Mouse (Mus musculus): Measurements from ENCODE around the gene Zglp1. TPM values are rescaled to one million over a fixed set of nuclear protein-coding genes. Genes with fewer than 3 reads are reported as not detected.
A peak's percentile ranks its signal among the peaks of the same experiment; 100 is the strongest.

The Zglp1 gene
- polyA plus RNA-seq, 1 experiment from 2014 or later: 1.8 TPM

GRCm38 (mm10) chr9:21016331-21017176 is 50.3 kb downstream of the Zglp1 start:
- Histone ChIP-seq H3K27me3 (ENCODE audit: control insufficient read depth, insufficient read depth, low read length) (peaks cover 43% of the 10 kb centered on the region), H3K9ac (ENCODE audit: low read depth, low read length) (no peak overlapping the region; the same call in 1 of the 2 replicates)
- 5% methylated on average over 17 of the region's 17 CpGs for WGBS (ENCODE audit: insufficient replicate concordance)

GRCm38 (mm10) chr9:21015571-21016130 is 51.2 kb downstream of the Zglp1 start, which contains the start of gene Icam1:
Gene Icam1, plus strand, starts transcription at chr9:21015985.
- under 1% methylated on average over 30 of the region's 30 CpGs for WGBS (ENCODE audit: insufficient replicate concordance)
- peak; percentile 31; the same call in 1 of the 2 replicates for ATAC-seq (replicated peaks; ENCODE audit: insufficient number of reproducible peaks, low FRiP score, low TSS enrichment)

More at GRCm38 (mm10) chr9:21016331-21017176, 50.3 kb downstream of the Zglp1 start:
- H3K27ac ChIP-seq (ENCODE audit: low read depth, low read length): no peak overlapping the region
- H3K36me3 ChIP-seq (ENCODE audit: control insufficient read depth, insufficient read depth, low read length): no peaks in the 10 kb centered on the region
- H3K4me3 ChIP-seq (ENCODE audit: low read depth, low read length): peak overlapping the region; percentile 41
- peak overlapping the region; percentile 77 for H3K4me2 ChIP-seq
- peaks cover 11% of the 10 kb centered on the region for H3K4me1 ChIP-seq (ENCODE audit: control insufficient read depth, insufficient read depth, low read length)
- no peaks in the 10 kb centered on the region for H3K9me3 ChIP-seq (replicated peaks; ENCODE audit: control insufficient read depth, low read length)
- no peak for ATAC-seq (replicated peaks; ENCODE audit: insufficient number of reproducible peaks, low FRiP score, low TSS enrichment)

GRCm38 (mm10) chr9:21014691-21015570 is 52.0 kb downstream of the Zglp1 start:
- H3K9ac ChIP-seq (ENCODE audit: low read depth, low read length): peak overlapping the region; percentile 17; the same call in 1 of the 2 replicates
- WGBS (ENCODE audit: insufficient replicate concordance): 3% methylated on average over 29 of the region's 29 CpGs
- peaks cover 11% of the 10 kb centered on the region for H3K4me1 ChIP-seq (ENCODE audit: control insufficient read depth, insufficient read depth, low read length)
- peak overlapping the region; percentile 77 for H3K4me2 ChIP-seq
- no peaks in the 10 kb centered on the region for H3K36me3 ChIP-seq (ENCODE audit: control insufficient read depth, insufficient read depth, low read length)
- H3K27ac ChIP-seq (ENCODE audit: low read depth, low read length): peak overlapping the region; percentile 15; the same call in 1 of the 2 replicates
- no peaks in the 10 kb centered on the region for H3K9me3 ChIP-seq (replicated peaks; ENCODE audit: control insufficient read depth, low read length)
- peaks cover 43% of the 10 kb centered on the region for H3K27me3 ChIP-seq (ENCODE audit: control insufficient read depth, insufficient read depth, low read length)
- H3K4me3 ChIP-seq (ENCODE audit: low read depth, low read length): peak overlapping the region; percentile 41
- peak; percentile 22; the same call in 1 of the 2 replicates for ATAC-seq (replicated peaks; ENCODE audit: insufficient number of reproducible peaks, low FRiP score, low TSS enrichment)

More at GRCm38 (mm10) chr9:21015571-21016130, 51.2 kb downstream of the Zglp1 start, which contains the start of gene Icam1:
- Histone ChIP-seq H3K4me3 (ENCODE audit: low read depth, low read length) (peak within 1 kb of the TSS; percentile 41), H3K27ac (ENCODE audit: low read depth, low read length) (peak within 1 kb of the TSS; percentile 15; the same call in 1 of the 2 replicates), H3K36me3 (ENCODE audit: control insufficient read depth, insufficient read depth, low read length) (no peaks in the 10 kb centered on the region), H3K27me3 (ENCODE audit: control insufficient read depth, insufficient read depth, low read length) (peaks cover 43% of the 10 kb centered on the region), H3K9me3 (replicated peaks; ENCODE audit: control insufficient read depth, low read length) (no peaks in the 10 kb centered on the region), H3K4me1 (ENCODE audit: control insufficient read depth, insufficient read depth, low read length) (peaks cover 11% of the 10 kb centered on the region), H3K9ac (ENCODE audit: low read depth, low read length) (peak within 1 kb of the TSS; percentile 17; the same call in 1 of the 2 replicates), H3K4me2 (peak within 1 kb of the TSS; percentile 77)

MicroRNA genes within 50 kb of the gene (microRNA counts, 519-probe panel; counts per million panel counts)
- microRNA mmu-miR-1900: 32.2 counts per million

Small RNA genes lying within 50 kb of the gene (microRNA-seq; reads per million reads assigned to microRNA genes)
- not detected for gene Mir1900 (ENCODE audit: borderline number of aligned reads)
- 2.3 reads per million, percentile 28 among the genes with 10 or more reads in this experiment for gene Mir7082 (ENCODE audit: borderline number of aligned reads)

Other genes starting within 250 kb of the Zglp1 start
- gene Rdh8, start 248.6 kb downstream of the Zglp1 start, polyA plus RNA-seq (2014; fragmentation: Nextera tagmentation; extraction: Ambion mirVana): not detected in 2 replicates
- gene A230050P20Rik, start 198.5 kb downstream of the Zglp1 start, polyA plus RNA-seq (2014; fragmentation: Nextera tagmentation; extraction: Ambion mirVana): 2.1 TPM in 2 replicates
- 2.1 and 2.9 TPM in 2 replicates for gene Angptl6, start 187.4 kb downstream of the Zglp1 start, polyA plus RNA-seq (2014; fragmentation: Nextera tagmentation; extraction: Ambion mirVana)
- 43.6 and 46.2 TPM in 2 replicates for gene Ppan, start 178.9 kb downstream of the Zglp1 start, polyA plus RNA-seq (2014; fragmentation: Nextera tagmentation; extraction: Ambion mirVana)
- 276 and 286 TPM in 2 replicates for gene Eif3g, start 168.5 kb downstream of the Zglp1 start, polyA plus RNA-seq (2014; fragmentation: Nextera tagmentation; extraction: Ambion mirVana)
- gene Dnmt1, start 107.2 kb downstream of the Zglp1 start, polyA plus RNA-seq (2014; fragmentation: Nextera tagmentation; extraction: Ambion mirVana): 50.5 and 59.3 TPM in 2 replicates
- 24.6 and 26.5 TPM in 2 replicates for gene S1pr2, start 90.3 kb downstream of the Zglp1 start, polyA plus RNA-seq (2014; fragmentation: Nextera tagmentation; extraction: Ambion mirVana)
- 140 and 147 TPM in 2 replicates for gene Mrpl4, start 64.4 kb downstream of the Zglp1 start, polyA plus RNA-seq (2014; fragmentation: Nextera tagmentation; extraction: Ambion mirVana)
- 8.1 and 8.5 TPM in 2 replicates for gene Icam1, start 51.1 kb downstream of the Zglp1 start, polyA plus RNA-seq (2014; fragmentation: Nextera tagmentation; extraction: Ambion mirVana)
- 18.9 and 25.4 TPM in 2 replicates for gene Icam4, start 37.7 kb downstream of the Zglp1 start, polyA plus RNA-seq (2014; fragmentation: Nextera tagmentation; extraction: Ambion mirVana)
- not detected in 2 replicates for gene Icam5, start 35.0 kb downstream of the Zglp1 start, polyA plus RNA-seq (2014; fragmentation: Nextera tagmentation; extraction: Ambion mirVana)
- 0.31 and 0.44 TPM in 2 replicates for gene Gm49373, start 6.0 kb upstream of the Zglp1 start, polyA plus RNA-seq (2014; fragmentation: Nextera tagmentation; extraction: Ambion mirVana)
- gene Fdx1l, start 6.5 kb upstream of the Zglp1 start, polyA plus RNA-seq (2014; fragmentation: Nextera tagmentation; extraction: Ambion mirVana): 52.9 and 58.2 TPM in 2 replicates
- gene Gm38431, start 24.9 kb upstream of the Zglp1 start, polyA plus RNA-seq (2014; fragmentation: Nextera tagmentation; extraction: Ambion mirVana): 1.2 and 1.9 TPM in 2 replicates
- 53.6 and 57.8 TPM in 2 replicates for gene Raver1, start 24.9 kb upstream of the Zglp1 start, polyA plus RNA-seq (2014; fragmentation: Nextera tagmentation; extraction: Ambion mirVana)
- 9.4 and 10.9 TPM in 2 replicates for gene Tyk2, start 64.2 kb upstream of the Zglp1 start, polyA plus RNA-seq (2014; fragmentation: Nextera tagmentation; extraction: Ambion mirVana)
- gene Cdc37, start 82.9 kb upstream of the Zglp1 start, polyA plus RNA-seq (2014; fragmentation: Nextera tagmentation; extraction: Ambion mirVana): 254 and 266 TPM in 2 replicates
- gene Pde4a, start 98.6 kb upstream of the Zglp1 start, polyA plus RNA-seq (2014; fragmentation: Nextera tagmentation; extraction: Ambion mirVana): 7.6 and 8.3 TPM in 2 replicates
- 22.3 and 35.7 TPM in 2 replicates for gene Keap1, start 172.3 kb upstream of the Zglp1 start, polyA plus RNA-seq (2014; fragmentation: Nextera tagmentation; extraction: Ambion mirVana)
- 0.11 and 0.31 TPM in 2 replicates for gene S1pr5, start 181.3 kb upstream of the Zglp1 start, polyA plus RNA-seq (2014; fragmentation: Nextera tagmentation; extraction: Ambion mirVana)
- 45.5 and 48.2 TPM in 2 replicates for gene Atg4d, start 198.2 kb upstream of the Zglp1 start, polyA plus RNA-seq (2014; fragmentation: Nextera tagmentation; extraction: Ambion mirVana)
- gene Kri1, start 220.9 kb upstream of the Zglp1 start, polyA plus RNA-seq (2014; fragmentation: Nextera tagmentation; extraction: Ambion mirVana): 9.9 and 12.3 TPM in 2 replicates
- 88.4 and 99.8 TPM in 2 replicates for gene Cdkn2d, start 224.3 kb upstream of the Zglp1 start, polyA plus RNA-seq (2014; fragmentation: Nextera tagmentation; extraction: Ambion mirVana)
- gene Ap1m2, start 245.2 kb upstream of the Zglp1 start, polyA plus RNA-seq (2014; fragmentation: Nextera tagmentation; extraction: Ambion mirVana): 0.55 and 1.1 TPM in 2 replicates